Mouse (Mus musculus): ENCODE measurements at regions not wholly inside any gene's neighbourhood (a gene's known extent, or its start where the extent isn't known, plus 50 kb on each side); places are given as distances from the start of the nearest gene placed in this dataset.

DNA sequence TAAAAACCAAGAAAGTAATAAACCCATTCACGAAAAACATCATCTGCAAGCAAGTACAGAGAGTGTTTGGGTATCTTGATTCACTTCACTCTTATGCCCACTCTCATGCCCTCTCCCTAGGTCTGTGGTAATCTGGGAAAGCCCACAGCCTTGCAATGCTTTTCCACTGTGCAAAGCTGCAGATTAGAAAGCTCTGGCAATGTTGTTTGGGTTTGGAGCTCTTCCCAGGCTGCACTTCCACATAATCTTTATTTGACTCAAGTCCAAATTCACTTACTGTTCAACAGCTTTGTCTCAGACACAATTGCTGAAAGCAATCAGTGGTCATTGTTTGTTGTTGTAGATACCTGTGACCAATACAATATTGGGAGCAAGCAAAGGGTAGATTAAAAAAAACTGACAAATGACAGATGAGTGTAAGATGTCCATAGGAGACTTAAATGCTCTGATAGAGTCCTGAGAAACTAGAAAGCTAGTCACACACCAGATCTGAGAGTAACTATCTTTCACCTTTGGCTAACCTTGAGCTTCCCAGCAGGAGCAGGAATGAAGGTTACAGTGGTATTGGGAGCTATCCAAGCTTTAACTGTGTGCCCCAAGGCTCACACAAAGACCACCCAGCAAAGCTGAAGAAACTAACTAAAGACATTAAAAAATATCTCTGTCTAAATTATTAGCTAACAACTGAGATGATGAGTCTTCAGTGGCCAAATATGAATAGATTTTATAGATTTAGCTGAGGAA, 325.7 kb upstream of the Klf12 start:
- in situ Hi-C loops (cut with MboI, MseI), result no loop called here

DNA sequence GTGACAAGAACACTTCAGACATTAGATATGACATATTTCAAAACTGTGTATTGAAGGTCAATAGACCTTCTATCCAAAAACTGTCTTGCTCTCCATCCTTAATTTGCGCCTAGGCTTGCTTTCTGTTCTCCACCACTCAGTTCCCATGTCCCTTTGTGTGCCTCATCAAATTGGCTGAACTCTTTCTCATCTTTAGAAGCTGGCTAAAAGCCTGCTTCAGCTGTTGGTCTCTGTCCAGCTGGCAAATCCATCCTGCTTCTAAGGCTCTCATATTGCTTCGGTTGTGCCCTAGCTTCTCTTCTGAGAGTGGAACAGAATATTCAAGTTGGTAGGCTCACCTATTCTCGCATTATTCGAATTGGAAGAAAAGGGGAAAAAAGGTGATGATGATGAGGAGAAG, 322.6 kb upstream of the Klf12 start:
- in situ Hi-C loops (cut with MboI, MseI), result no loop called here

DNA sequence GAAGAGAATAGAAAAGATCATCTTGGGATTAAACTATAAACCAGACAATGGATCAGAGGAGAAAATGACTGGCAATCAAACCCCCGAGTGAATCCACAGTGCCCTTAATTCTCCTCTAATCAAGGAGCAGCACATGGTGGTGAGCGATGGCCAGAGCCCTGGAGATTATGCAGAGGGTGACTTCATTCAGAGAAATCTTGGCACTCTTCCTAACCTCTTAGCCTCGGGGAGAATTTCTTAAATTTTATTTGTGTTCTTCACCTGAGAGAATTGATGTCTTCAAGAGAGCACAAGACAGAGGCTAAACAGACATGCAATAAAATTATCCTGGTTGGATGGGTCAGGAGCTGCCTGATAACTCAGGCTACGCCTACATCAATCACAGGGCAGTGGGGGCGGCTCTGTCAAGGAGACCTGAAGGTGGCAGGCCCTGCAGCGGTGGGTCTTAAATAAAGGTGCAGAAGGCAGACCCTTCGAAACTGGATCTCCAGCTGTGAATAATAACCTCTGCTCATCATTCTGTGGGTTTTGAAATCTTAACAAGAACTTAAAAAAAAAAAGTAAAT, 316.5 kb upstream of the Klf12 start:
- in situ Hi-C loops (cut with MboI, MseI), result no loop called here

DNA sequence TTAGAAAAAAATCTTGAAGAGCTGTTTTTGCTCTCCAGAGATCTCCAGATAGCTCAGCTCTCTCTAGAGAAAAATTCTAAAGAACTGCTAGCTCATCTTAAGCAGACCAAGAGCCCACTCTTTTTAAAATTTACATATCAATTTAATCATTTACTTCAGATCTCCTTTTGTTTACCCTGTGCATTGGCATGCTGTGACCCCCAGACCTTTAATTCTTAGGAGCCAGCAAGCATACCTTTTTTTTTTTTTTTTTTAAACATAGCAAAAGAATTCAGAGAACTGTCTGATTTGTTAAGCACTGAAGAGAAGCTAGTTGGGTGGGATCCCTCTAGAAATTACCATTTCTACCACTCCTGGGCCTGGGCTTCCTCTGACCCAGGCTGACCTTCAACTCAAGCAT, 285.5 kb upstream of the Klf12 start:
- in situ Hi-C loops (cut with MboI, MseI), result loop anchor here in 1 of 2 experiments (10.0 kb wide), 1 partner anchor 1615 kb away; no protein-coding TSS in a partner anchor

DNA sequence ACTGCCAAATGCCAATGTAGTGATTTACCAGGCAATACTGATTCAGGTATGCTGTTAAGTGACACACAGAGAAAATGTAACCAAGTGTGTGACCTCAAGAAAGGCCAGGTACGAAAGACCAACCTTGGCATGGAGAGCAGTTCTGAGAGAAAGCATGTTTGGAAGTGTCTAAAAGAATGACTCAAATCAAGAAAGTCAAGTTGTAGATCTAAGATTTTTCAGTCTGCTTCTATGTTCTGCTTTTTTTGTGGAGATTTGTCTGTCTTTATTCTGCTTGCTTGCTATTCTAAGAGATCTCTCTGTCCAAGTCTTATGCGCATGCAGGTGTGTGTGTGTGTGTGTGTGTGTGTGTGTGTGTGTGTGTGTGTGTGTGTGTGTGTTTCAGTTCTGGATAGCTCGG, 277.4 kb upstream of the Klf12 start:
- in situ Hi-C loops (cut with MboI, MseI), result no loop called here

DNA sequence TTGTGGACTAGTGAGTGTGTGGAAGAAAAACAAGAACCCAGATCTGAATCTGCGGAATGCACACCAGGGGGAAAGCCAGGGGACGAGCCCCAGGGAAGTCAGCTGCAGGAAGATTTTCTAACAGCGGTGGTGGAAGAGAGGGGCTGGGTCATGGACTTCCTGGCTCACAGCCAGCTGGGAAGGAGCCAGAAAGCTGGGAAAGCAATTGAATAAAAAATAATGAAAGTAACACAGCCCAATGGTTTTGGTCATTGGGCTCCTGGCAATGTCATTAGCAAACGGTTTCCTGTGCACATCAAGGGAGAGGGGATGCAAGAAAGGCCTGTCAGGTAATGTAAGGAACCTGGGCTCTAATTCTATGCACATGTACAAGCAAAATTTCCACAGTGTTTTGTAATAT, 273.9 kb upstream of the Klf12 start:
- in situ Hi-C loops (cut with MboI, MseI), result no loop called here

DNA sequence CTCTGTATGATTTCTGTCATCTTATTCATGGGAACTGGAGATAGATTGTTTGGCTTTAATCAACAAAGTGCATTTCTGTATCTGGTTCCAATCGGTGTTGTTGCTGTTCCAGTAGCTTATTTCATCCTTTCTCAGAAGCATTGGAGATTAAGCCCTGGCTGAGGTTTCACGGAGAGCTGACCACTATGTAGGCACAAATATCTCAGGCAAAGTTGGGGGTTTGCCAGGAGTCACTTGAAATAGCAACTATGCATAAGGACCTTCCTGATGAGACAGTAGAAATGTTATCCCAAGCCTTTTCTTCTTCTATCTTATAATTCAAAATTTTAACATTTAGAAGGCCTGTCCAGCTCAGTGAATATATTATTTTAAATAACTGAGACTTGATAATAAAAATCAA, 268.0 kb upstream of the Klf12 start:
- in situ Hi-C loops (cut with MboI, MseI), result no loop called here

DNA sequence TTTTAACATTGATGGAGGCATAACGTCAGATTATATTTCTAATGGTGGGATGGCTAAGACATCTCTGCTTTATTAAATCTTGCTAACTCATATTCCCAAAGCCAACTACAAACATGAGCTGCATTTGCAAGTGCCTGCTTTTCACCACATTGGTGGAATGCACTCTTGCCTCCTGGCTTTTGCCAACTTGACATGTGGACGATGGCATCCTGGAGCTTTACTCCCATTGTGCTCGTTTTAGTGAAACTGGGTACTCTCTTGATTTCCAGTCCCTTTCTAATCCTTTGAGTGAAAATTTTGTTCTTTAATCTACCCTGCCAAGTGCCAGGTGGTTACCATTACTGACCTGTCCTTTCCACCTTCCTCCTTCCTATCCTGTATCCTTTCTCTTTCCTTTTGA, 265.8 kb upstream of the Klf12 start:
- in situ Hi-C loops (cut with MboI, MseI), result no loop called here

DNA sequence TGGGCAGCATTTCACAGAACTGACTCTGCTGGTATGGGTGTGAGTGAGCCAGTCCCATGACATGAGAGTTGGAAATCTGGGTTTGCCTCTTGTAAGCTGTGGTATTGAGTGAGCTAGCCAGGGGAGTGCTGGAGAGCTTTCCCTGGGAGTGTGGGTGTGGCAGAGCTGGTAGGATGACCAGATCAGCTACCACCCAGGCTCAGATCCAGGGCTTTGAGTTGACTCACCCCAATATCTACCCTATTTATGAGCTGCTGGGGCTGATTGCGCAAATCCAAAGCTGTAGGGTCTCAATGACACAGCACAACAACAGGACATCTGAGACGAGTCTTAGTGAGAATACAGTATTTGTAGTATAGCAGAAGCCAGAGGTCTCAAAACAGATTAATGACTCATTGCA, 245.7 kb upstream of the Klf12 start:
- in situ Hi-C loops (cut with MboI, MseI), result no loop called here

DNA sequence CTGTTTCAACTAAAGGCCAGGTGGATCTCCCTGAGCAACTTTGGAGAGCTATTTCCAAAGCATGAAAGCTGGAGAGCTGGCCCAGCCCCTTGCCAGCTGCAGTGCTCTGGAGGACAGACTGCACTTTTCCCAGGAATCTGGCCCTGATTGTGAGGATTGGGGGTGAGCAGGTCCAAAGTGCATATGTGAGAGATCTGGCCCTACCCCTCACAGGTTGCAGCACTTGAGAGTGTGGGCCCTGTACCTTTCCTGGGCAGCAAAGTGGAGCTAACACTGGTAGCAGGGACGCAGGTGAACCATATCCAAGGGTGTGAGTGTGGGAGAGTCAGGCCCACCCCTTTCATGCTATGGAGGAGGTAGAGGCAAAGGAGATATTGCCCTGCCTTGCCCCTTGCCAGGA, 245.3 kb upstream of the Klf12 start:
- in situ Hi-C loops (cut with MboI, MseI), result no loop called here

DNA sequence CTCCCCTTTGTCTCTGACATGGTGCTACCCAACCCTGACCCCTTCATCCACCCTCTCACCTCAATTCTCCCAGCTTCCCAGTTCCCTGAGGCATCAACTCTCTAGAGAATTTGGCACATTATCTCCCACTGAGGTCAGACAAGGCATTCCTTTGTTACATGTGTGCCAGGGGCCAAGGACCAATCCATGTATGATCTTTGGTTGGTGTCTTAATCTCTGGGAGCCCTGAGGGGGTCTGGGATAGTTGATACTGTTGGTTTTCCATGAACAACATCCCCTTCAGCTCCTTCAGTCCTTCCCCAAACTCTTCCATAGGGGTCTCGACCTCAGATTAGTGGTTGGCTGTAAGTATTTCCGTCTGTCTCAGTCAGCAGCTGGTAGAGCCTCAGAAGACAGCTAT, 224.9 kb upstream of the Klf12 start:
- in situ Hi-C loops (cut with MboI, MseI), result no loop called here

DNA sequence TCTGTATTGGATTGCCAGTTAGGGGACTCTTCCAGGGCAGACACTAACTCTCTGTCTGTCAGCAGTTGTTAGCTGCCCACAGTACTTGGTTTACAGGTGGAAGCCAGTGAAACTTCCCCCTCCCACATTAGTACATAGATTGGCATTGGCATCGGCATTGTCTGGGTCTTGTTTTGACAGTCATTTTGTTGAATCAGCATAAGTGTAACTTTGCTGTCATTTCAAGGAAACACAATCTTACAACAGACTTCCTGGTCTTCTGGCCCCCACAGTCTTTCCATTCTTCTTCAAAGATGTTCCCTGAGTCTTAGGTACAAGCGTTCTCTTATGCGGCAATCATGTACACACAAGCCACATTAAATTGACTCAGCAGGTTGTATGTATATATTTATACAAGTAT, 223.6 kb upstream of the Klf12 start:
- in situ Hi-C loops (cut with MboI, MseI), result no loop called here

DNA sequence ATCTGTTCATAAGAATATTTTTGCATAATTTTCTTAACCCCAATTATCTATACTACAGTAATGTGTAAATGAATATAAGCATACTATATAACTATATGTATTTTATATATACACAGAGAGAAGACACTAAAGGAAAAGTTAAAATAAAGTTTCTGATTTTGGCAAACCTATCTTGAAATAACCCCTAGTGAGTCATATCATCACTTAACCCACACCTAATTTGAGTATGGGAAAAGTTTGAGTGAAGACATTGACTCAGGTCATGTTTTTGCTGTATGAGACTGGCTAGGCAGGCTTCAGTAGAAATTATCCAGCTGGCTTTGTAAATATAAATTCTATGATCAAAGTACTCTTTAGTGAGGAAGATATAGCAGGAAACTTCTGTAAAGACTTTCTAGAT, 223.1 kb upstream of the Klf12 start:
- in situ Hi-C loops (cut with MboI, MseI), result no loop called here

DNA sequence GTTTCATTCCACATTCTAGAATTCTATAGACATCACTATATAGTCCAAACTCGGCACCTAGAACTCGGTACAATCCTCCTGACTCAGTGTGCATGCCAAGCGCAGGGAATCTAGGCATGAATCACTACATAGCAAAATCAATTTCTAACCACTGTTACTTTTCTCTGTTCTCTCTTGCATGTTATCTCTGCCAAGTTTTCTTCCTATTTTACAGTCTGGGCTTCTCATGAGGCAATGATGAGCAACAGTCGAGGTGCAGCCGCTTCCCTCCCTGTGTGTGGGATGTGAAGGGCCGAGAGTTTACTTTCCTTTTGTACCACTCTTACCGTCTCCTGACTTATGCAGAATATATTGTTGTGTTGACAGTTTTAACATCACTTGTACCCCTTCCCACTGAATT, 204.4 kb upstream of the Klf12 start:
- in situ Hi-C loops (cut with MboI, MseI), result no loop called here

DNA sequence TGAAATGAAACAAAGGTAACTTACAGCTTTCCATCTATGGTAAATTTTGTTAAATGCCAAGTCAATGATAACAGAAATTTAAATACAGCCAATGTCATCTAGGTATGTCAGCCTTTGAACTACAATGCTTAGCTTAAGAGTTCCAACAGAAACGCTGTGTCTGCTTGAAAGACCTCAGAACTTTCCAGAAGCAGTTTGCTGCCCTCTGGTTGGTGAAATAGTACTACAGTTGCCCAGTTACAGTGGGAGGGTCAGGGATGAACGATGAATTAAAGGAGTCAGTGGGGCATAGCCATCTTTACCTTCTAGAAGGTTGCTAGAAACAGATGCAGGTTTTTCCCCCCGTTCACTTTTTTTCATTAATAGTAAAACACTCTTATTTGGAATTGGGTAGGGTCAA, 201.0 kb upstream of the Klf12 start:
- in situ Hi-C loops (cut with MboI, MseI), result no loop called here

DNA sequence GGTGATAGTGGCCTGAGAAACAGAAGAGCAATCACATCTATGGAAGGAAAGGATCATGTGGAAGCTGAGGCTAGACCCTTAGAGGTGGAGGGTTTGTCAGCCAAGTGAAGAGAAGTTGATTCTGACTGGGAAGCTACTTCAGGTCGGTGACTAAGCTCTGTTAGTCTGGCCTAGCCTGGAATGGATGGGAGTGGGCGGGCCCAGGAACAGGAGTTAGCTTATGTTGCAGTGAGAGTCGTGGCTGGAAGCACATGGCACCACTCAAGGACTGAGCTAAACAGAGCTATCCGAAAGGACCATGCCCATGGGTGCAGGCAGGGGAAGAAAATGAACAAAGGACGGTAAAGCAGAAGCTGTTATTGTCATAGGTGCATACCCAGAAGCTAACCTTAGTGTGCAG, 199.6 kb upstream of the Klf12 start:
- in situ Hi-C loops (cut with MboI, MseI), result no loop called here

DNA sequence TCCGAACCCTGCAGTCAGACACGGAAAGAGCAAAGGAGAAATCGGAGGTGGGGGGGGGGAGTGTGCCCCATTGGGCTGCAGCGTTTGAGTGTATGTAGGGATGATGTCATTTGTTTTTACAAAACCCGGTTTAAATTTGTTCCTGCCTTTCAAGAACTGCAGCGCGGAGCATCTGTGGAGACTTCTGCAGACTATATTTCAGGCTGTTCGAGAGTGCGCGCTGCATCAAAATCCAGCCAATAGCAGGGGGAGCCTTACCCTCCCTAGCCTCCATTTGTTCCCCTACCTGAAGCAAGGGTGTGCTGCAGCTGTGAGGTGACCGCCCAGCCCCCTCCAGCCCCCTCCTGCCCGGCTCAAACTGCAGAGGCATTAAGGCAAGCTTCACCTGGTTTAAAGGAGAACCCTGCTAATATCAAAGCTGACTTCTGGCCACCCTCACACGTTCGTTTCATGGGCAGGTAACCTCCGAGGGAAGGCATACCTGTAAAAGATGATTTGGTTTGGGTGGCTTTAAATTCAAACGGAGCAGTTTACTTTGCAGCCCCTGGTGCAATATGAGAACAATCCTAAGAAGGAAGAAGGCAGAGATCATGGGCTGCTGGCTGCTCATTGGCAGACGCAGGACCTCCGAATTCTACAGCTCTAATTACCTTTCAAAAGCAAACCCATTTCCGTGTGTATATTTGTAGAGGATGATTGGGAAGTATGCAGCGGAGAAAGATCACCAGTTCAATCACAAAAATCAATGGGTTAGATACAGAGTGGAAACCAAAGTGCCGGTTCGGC, 193.3 kb upstream of the Klf12 start:
- in situ Hi-C loops (cut with MboI, MseI), result no loop called here

DNA sequence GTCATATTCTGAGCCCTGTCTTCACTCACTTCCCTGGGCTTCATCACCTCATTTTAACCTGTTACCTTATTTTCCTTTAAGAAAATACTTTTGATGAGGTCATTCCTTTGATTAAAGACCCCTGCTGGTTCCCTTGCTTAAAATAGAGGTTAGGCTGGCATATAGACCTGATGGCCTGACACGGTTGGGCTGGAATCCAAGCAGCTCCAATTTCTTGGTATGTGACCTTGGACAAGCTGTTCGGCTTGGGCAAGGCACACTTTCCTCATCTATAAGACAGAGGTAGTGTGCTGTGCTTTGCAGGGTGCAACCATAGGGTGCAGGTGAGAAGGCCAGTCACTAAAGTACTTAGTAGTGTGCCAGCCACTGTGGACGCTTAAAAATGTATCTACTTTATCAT, 183.8 kb upstream of the Klf12 start:
- in situ Hi-C loops (cut with MboI, MseI), result no loop called here

DNA sequence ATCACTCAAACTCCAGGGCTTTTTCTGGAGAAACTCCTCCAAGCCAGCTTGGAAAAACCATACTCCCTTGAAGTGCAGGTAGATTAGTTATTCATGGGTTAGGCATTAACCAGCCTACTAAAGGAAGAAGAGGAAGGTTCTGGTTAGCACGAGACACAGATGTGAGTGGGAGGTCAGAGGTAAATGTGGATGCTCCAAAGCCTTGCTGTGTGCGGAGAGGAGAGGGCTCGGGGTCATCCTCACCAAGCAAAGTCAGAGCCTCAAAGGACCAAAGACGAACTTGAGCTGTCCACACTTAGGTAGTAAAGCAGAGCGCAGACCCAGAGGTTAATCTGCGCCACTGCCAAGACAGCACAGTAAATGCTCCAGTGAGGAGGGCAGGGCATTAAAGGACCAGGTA, 177.8 kb upstream of the Klf12 start:
- in situ Hi-C loops (cut with MboI, MseI), result loop anchor here in 1 of 2 experiments (5.0 kb wide), 1 partner anchor 525 kb away; no protein-coding TSS in a partner anchor

DNA sequence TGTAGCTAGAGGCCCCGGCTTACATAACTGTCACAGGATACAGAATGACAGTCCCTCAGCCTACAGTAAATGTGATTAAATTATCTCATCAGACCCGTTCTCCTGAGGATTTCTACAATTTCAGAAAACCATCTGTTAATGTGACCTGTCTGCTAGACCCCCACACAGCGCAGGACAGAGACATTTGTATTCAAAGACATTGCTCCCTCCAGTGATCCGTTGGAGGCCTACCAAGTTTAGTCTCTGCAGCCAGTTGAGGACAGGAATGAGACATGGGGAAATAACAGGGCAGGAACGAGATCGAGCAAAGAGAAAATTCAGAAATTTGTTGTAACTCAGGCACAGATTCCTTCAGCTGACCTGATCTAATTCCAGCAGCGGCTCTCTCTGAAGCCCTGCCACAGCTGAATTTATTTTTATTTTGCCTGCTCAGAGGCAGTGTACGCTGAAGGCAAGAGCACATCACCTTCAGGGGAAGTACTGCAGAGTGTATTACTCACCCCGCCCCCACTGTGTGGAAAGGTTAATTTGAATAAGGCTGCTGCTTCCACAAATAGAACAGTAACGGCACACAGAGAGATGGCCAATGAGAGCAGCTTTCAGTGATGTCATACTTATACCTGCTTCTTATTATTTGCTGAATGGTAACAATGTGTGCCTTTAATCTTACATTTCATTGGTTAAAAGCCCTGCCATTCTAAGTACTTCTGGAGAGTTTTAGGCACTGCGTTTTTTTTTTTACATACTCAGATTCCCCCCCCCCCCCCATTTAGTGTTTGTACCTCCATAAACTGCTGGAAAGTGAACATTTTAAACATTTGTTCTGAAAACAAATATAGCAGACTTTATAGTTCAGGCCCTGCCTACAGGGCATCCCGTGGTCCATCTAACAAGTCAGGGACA, 176.9 kb upstream of the Klf12 start:
- in situ Hi-C loops (cut with MboI, MseI), result loop anchor here in 1 of 2 experiments (5.0 kb wide), 1 partner anchor 524 kb away; no protein-coding TSS in a partner anchor

DNA sequence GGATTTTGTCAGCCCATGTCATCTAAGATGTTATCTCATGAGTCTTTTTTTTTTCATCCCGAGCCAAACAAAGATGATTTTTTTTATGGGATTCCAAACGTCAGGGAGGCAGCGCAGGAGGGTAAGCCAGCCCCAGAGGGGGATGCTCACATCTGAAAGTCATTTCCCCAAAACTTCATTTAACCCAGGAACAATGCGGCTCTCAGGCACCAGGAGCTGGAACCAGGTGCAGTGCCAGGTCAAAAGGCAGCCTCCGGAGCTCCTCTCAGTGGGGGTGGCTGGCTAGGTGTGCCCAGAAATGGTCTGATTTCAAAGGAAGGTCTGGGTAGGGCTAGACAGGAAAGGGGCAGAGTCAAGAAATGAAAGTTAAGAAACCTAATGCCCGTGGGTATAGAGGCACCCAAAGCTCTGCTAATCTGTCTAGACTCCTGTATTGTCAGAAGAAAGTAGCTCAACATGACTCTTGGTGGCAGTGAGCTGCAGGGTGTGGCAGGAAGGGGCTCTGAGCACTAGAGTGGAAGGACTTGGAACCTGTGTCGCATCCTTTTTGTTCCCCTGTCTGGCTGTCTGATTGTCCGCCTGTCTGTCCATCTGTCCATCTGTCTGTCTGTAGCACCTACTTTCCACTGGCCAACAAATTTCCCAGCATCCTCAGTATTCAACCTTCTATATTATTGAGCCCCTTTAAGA, 175.3 kb upstream of the Klf12 start:
- in situ Hi-C loops (cut with MboI, MseI), result loop anchor here in 1 of 2 experiments (5.0 kb wide), 1 partner anchor 522 kb away; no protein-coding TSS in a partner anchor

Measured in T-helper 17 cell (primary cell).